Mouse (Mus musculus) ovary, adult 18-20 months (tissue): Measurements from ENCODE around the gene Litaf.
A peak's percentile ranks its signal among the peaks of the same experiment; 100 is the strongest.

ENCODE experiments used
- DNase-seq: peaks from one replicate; pipeline ENCODE4 v3.0.0; 2022; ENCODE audit warnings: low spot score, mixed read lengths

Litaf gene

DNA sequence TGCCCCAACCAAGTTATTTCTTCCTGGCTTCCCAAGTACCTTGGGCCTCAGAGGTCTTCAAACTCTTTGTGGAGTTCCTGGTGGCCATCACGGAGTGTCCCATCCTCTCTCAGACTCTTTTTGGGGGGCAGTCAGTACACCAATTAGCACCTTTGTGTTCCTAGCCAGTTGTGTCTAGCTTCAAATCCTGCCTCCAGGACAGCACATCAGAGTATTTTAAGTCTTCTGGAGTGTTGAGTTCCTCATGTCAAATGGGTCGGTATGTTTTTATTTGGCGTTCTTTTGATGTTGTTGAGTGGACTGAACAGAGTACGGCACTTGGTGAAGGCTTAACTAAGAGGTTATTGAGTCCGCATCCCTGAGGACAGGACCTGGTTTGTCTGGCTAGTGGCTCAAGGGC, 526 bp downstream of the Litaf start:
- DNase-seq = no peak

- no peak for DNase-seq
These were observed 1.2 kb downstream of the Litaf start for GRCm38 (mm10) chr16:11064742-11065141.

GRCm38 (mm10) chr16:11064341-11064740, 1.6 kb downstream of the Litaf start:
- DNase-seq = no peak

- DNase-seq = peak; percentile 72
These were observed 2.9 kb downstream of the Litaf start for GRCm38 (mm10) chr16:11062794-11063721.

DNA sequence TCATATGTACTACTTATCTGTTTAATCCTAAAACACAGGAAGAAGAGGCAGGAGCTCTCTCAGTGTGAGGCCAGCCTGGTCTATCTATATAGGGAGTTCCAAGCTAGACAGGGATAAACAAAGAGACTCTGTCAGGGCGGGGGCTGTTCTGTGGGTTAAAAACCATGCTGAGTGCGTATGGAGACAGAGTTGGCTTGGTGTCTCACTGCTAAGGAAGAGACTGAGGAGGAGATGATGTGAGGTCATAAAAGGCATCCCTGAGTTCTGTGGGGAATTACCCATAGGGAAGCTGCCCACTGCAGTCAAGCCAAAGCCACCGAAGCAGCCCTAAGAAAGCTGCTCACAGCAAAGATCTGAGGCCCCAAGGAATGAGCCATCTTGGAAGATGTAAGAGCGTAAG, 5.3 kb downstream of the Litaf start, which contains the start of gene Snn:
Gene Snn, plus strand, starts transcription at position 301 of the 400 bp plus-strand sequence.
- no peak for DNase-seq

DNA sequence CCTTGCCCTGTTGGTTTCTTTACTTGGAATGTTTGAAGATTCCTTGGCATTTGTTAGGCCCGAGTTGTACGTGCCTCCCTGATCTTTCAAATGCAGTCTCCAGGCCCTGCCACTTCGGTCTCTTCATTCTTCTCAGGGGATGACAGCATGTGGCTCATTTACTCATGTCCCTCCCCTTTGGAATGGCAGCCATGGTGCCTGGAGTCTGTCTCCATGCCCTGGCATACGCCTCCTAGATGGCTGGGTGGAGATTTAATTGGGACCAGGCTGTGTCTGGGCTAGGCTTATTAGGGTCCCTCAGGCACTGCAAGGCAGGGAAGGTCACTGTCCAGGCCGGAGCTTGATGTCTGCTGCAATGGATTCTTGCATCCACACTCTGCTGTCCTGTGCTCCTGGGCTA, 10.0 kb downstream of the Litaf start:
- no peak for DNase-seq

GRCm38 (mm10) chr16:11054871-11055270, 11.1 kb downstream of the Litaf start:
- no peak for DNase-seq

DNA sequence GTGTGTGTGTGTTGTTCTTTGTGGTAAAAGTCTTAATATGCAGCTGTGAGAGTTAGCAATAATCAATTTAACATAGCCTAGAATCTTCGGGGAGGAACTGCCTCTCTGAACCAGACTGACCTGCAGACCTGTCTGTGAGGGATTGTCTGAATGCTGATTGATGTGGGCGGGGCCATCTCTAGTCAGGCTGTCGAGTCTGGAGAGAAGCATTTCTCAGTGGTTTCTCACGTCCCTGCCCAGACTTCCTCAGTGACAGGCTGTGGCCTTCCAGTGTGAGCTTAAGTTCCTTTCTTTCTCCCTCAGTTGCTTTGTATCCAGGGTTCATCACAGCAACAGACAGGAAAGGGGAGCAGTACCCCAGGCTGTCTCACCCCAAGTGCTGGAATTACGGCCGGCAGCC, 11.5 kb downstream of the Litaf start:
- DNase-seq = no peak

- no peak for DNase-seq
These were observed 14.8 kb downstream of the Litaf start for GRCm38 (mm10) chr16:11051134-11051533.

DNA sequence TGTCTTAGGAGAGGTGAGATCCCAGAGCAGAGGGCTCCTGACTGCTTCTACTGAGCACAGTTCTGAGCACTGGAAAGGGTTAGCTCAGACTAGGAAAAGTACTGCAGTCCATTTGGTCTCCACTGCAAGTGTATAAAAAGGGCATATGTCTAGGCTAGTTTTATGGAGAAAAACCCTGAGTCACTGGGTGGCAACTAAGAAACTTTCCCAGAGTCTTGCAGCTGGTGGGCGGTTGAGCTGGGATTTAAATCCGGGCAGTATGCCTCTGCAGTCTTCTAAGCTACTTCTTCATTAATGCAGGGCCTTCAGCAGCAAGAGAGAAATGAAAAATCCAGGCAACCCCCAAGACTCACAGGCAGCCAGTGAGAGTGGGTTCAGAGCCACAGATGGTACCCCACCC, 15.7 kb downstream of the Litaf start:
- no peak for DNase-seq

DNA sequence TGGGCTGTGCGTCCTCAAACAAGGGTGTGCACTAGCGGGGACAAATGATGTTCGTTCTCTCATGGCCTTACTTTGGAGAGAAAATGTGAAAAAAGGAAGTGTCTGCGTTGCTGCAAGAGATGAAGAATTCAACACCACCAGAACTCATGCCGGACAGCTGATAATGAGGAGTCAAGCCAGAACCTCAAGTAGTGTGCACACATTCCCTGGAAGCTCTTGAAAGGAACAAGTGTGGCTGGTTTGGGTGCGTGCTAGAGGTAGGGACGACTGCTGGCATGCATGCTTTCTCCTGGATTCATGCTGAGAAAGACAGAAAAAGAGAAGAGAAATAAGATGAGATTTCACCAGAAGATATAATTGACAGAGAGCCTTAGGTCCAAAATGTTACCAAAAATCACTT, 18.8 kb downstream of the Litaf start:
- no peak for DNase-seq

DNA sequence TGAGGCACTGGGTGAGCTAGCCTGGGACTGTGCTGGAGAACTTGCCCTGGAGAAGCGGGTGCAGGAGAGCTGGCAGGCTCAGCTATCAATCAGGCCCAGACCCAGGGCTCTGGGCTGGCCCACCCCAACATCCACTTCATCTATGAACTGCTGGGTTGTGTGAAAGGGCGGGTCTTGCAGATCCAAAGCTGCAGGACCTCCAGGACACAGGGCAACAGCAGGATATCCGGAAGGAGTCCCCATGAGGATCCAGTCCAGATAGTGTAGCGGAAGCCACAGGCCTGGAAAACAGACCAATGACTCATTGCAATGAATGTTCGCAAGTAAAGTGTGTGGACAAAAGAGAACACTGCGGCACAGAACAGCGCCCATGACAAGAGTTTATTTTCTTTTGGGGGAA, 19.5 kb downstream of the Litaf start:
- no peak for DNase-seq

DNA sequence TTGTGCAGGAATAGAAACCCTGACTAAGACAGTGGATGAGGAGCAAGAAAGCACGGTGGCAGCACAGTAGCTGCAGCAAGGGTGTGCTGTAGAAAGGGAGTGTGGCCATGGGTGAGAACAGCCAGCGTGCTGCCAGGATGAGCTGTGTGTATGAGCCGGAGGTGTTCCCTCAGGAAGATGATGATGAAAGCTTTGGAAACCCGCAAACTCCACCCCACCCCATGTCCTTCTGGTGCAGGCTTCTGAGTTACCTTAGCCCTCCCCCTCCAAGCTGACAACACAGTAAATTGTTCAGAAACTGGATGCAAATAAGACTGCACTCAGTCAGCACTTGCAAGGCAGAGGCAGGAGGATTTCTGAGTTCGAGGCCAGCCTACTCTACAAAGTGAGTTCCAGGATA, 22.7 kb downstream of the Litaf start:
- DNase-seq = no peak

- no peak for DNase-seq
These were observed 25.4 kb downstream of the Litaf start for GRCm38 (mm10) chr16:11040603-11041002.

GRCm38 (mm10) chr16:11035790-11036431, 30.0 kb downstream of the Litaf start:
- peak; percentile 28 for DNase-seq

DNA sequence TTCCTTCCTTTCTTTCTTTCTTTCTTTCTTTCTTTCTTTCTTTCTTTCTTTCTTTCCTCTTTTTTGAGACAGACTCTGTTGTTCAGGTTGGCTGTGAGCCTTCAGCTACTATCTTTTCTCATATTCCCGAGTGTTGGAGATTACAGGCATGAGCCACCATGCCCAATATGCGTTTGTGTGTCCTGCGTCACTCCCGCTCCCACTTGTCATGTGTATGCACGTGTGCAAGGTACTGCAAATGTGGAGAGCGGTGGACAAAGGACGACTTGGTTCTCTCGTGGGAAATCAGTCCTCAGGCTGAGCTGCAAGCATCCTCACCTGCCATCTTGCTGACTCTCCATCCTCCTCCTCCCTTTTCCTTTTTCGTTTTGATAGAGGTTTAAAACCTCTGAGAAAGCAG, 30.7 kb downstream of the Litaf start:
- no peak for DNase-seq

DNA sequence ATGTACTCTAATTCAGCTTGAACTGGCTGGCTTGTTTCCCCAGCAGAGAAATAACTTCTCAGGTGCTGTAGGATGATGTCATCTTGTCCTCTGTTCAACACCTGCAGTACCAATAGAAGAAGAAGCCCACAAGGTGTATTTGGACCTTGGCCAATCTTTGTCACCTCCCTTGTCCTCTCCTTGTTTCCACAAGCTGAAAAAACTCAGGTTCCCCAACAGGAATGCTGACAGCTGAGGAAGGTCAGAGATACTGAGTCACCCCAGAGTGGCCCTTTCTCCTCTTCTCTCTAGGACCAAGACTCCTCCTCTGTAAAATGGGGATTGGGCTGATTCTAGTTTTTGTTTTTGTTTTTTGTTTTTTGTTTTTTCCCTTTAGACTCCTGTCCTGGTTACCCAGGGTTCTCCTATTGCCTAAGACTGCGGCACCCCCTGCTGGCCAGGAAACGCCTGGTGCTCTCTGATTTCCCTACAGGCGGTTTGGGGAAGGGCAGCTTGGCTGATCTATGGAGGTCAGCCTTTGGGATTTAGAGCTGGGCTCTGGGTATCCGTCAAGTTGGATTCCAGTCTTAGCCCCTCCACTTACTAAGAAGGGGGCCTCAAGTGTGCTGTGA, 31.7 kb downstream of the Litaf start:
- peak; percentile 61 for DNase-seq

- no peak for DNase-seq
These were observed 34.6 kb downstream of the Litaf start for GRCm38 (mm10) chr16:11031320-11031719.

DNA sequence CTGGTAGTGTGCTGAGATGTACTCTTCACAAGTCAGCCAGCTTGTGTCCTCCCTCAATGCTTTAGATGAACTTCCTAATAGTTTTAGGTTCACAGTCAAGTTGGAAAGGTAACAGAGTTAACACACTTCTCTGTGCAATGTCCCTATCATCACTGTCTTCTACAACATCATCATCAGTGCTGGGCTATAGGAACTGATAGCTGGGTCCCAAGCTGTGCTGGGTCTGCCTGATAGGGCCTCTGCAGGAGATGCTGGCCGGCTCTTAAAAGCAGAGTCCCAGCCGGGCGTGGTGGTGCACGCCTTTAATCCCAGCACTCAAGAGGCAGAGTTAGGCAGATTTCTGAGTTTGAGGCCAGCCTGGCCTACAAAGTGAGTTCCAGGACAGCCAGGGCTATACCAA, 35.1 kb downstream of the Litaf start:
- no peak for DNase-seq

- DNase-seq = no peak
These were observed 37.8 kb downstream of the Litaf start for GRCm38 (mm10) chr16:11028206-11028605.

GRCm38 (mm10) chr16:11024841-11025240, 41.1 kb downstream of the Litaf start:
- peak; percentile 67 for DNase-seq

DNA sequence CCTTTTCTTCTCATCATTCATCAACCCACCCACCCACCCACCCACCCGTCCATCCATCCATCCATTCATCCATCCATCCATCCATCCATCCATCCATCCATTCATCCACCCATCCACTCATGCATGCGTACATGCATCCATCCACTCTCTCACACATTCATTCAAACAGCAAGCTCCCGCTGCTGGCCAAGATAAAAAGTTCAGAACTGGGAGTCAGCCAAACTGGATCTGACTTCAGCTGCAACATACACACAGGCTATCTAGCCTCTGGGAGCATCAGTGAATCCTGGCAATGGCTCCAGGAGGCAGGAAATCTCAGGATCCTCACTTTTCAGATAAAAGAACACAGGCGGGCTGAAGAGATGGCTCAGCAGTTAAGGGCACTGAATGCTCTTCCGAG, 42.3 kb downstream of the Litaf start:
- no peak for DNase-seq

DNA sequence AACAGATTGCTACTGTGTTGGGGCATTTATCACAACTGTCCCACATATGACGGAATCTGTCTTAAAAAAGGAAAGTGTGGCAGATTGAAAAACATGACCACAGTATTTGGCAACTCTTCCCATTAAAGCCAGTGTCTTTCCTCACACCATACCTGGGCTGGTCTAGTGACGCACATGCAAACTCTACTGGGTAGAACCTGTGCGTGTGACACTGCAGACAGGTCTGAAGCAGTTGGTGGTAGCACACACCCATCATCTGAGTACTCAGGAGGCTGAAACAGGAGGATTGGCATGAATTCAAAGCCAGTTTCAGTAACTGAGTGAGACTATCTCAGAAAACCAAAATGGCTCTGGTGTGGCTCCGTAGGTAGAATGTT, 43.9 kb downstream of the Litaf start:
- DNase-seq = no peak
